Mouse (Mus musculus) CH12.LX (cell line): ENCODE data around the gene Il31ra. TPM values are rescaled to one million over a fixed set of nuclear protein-coding genes. Genes with fewer than 3 reads are reported as not detected.

ENCODE experiments used
- DNase-seq: peaks from one replicate; pipeline ENCODE4 v3.0.0-alpha.2; 2013; ENCODE audit errors: extremely low read depth
- H3K27ac ChIP-seq: 2 replicates; pipeline ENCODE4 v1.5.1; 2012; ENCODE audit warnings: low read depth, mild to moderate bottlenecking, control low read depth, moderate library complexity; ENCODE audit not compliant: insufficient read depth
- H3K27me3 ChIP-seq: replicated peaks from 2 replicates; pipeline ENCODE3; 2012; ENCODE audit warnings: inconsistent platforms
- H3K36me3 ChIP-seq, 2 experiments: replicated peaks in 1 of 2; 2 replicates each; pipeline versions ENCODE3 to v1.6.1; 2012; ENCODE audit warnings: inconsistent platforms in 1 of 2, low read length in 1 of 2, mild to moderate bottlenecking in 1 of 2, mixed read lengths in 1 of 2, moderate library complexity in 1 of 2; ENCODE audit not compliant: control insufficient read depth in 1 of 2, insufficient read depth in 1 of 2
- H3K4me1 ChIP-seq, 2 experiments: 2 replicates each; pipeline ENCODE4 v1.6.1; 2012; ENCODE audit warnings: inconsistent platforms in 1 of 2, moderate library complexity in 1 of 2; ENCODE audit not compliant: insufficient read depth in 2 of 2, control insufficient read depth in 1 of 2
- H3K4me2 ChIP-seq: 2 replicates; pipeline ENCODE4 v1.6.1; 2012; ENCODE audit warnings: low read depth, mild to moderate bottlenecking, control low read depth; ENCODE audit not compliant: poor library complexity, insufficient read depth, severe bottlenecking
- H3K4me3 ChIP-seq, 3 experiments: fragments of 150-350 bp in 1 of 3; sonication (generic) in 1 of 3; replicated peaks in 1 of 3; 2 replicates each; pipeline versions ENCODE3 to v1.5.1; 2011 to 2012; ENCODE audit warnings: low read depth in 2 of 3, low read length in 2 of 3, mild to moderate bottlenecking in 2 of 3, moderate library complexity in 2 of 3, control low read depth in 1 of 3, improper control_type of control experiment in 1 of 3, inconsistent platforms in 1 of 3, mixed read lengths in 1 of 3; ENCODE audit not compliant: poor library complexity in 1 of 3
- H3K79me2 ChIP-seq: replicated peaks from 2 replicates; pipeline ENCODE4 v1.6.1; 2012; ENCODE audit warnings: mild to moderate bottlenecking, moderate library complexity; ENCODE audit not compliant: control insufficient read depth, poor library complexity, insufficient read depth, severe bottlenecking; ENCODE audit errors: extremely low read depth
- H3K9ac ChIP-seq: 2 replicates; pipeline ENCODE4 v1.6.1; 2012; ENCODE audit warnings: low read depth, mild to moderate bottlenecking, control low read depth, moderate library complexity; ENCODE audit not compliant: insufficient read depth
- H3K9me3 ChIP-seq: replicated peaks from 2 replicates; pipeline ENCODE3; 2012; ENCODE audit warnings: low read length, inconsistent platforms, mixed read lengths
- CHD1 ChIP-seq: IDR thresholded peaks from 2 replicates; pipeline ENCODE4 v1.6.1; 2012; ENCODE audit warnings: low read depth, low read length, improper control_type of control experiment, inconsistent platforms
- CHD2 ChIP-seq: IDR thresholded peaks from 2 replicates; pipeline ENCODE4 v1.6.1; 2011; ENCODE audit warnings: low read length, improper control_type of control experiment
- ETS1 ChIP-seq: conservative IDR thresholded peaks from 2 replicates; pipeline ENCODE4 v1.6.1; 2012; ENCODE audit warnings: low read depth, mild to moderate bottlenecking, inconsistent platforms, low read length, improper control_type of control experiment, moderate library complexity
- GABPA ChIP-seq: IDR thresholded peaks from 2 replicates; pipeline ENCODE4 v1.6.1; 2012; ENCODE audit warnings: low read depth, low read length, improper control_type of control experiment, inconsistent platforms; ENCODE audit not compliant: insufficient replicate concordance
- JUN ChIP-seq: IDR thresholded peaks from 2 replicates; pipeline ENCODE4 v1.6.1; 2011; ENCODE audit warnings: low read depth, mild to moderate bottlenecking, low read length, improper control_type of control experiment, moderate library complexity; ENCODE audit not compliant: insufficient read depth
- KAT2A ChIP-seq: IDR thresholded peaks from 2 replicates; pipeline ENCODE4 v1.6.1; 2012; ENCODE audit warnings: low read length, improper control_type of control experiment, inconsistent platforms; ENCODE audit not compliant: insufficient replicate concordance
- MAFK ChIP-seq: IDR thresholded peaks from 2 replicates; pipeline ENCODE4 v1.6.1; 2011; ENCODE audit warnings: low read length, improper control_type of control experiment; ENCODE audit not compliant: insufficient replicate concordance
- MAX ChIP-seq: IDR thresholded peaks from 2 replicates; pipeline ENCODE4 v1.6.1; 2011; ENCODE audit warnings: low read length, improper control_type of control experiment
- MXI1 ChIP-seq: IDR thresholded peaks from 2 replicates; pipeline ENCODE4 v1.6.1; 2011; ENCODE audit warnings: mild to moderate bottlenecking, low read depth, low read length, improper control_type of control experiment
- MYC ChIP-seq: IDR thresholded peaks from 2 replicates; pipeline ENCODE4 v1.6.1; 2011; ENCODE audit warnings: low read depth, mild to moderate bottlenecking, improper control_type of control experiment, low read length
- NELFE ChIP-seq: IDR thresholded peaks from 2 replicates; pipeline ENCODE4 v1.6.1; 2011; ENCODE audit warnings: low read depth, low read length, improper control_type of control experiment
- PAX5 ChIP-seq: IDR thresholded peaks from 2 replicates; pipeline ENCODE4 v1.6.1; 2012; ENCODE audit warnings: low read length, inconsistent platforms, mixed read lengths
- POLR2A ChIP-seq: IDR thresholded peaks from 2 replicates; pipeline ENCODE4 v1.6.1; 2011; ENCODE audit warnings: low read depth, mild to moderate bottlenecking, improper control_type of control experiment, low read length
- POLR2AphosphoS2 ChIP-seq: IDR thresholded peaks from 2 replicates; pipeline ENCODE4 v1.6.1; 2011; ENCODE audit warnings: low read depth, low read length, improper control_type of control experiment
- SIN3A ChIP-seq: IDR thresholded peaks from 2 replicates; pipeline ENCODE4 v1.6.1; 2012; ENCODE audit warnings: low read length, improper control_type of control experiment, inconsistent platforms
- TBP ChIP-seq: conservative IDR thresholded peaks from 2 replicates; pipeline ENCODE4 v1.6.1; 2011; ENCODE audit warnings: low read depth, low read length, improper control_type of control experiment
- USF1 ChIP-seq: IDR thresholded peaks from 2 replicates; pipeline ENCODE4 v1.6.1; 2014; ENCODE audit warnings: low read depth, mild to moderate bottlenecking, inconsistent platforms, low read length, improper control_type of control experiment
- ZC3H11A ChIP-seq: IDR thresholded peaks from 2 replicates; pipeline ENCODE4 v1.6.1; 2012; ENCODE audit warnings: low read depth, mild to moderate bottlenecking, inconsistent platforms, low read length, improper control_type of control experiment
- ZKSCAN1 ChIP-seq: IDR thresholded peaks from 2 replicates; pipeline ENCODE4 v1.6.1; 2012; ENCODE audit warnings: low read depth, inconsistent platforms, low read length, improper control_type of control experiment, borderline replicate concordance
- ZNF384 ChIP-seq: IDR thresholded peaks from 2 replicates; pipeline ENCODE4 v1.6.1; 2012; ENCODE audit warnings: low read depth, low read length, improper control_type of control experiment, inconsistent platforms
- dilution Hi-C: fragments of 300-500 bp; cut with MboI; formaldehyde crosslinking; loops from 2 replicates; pipeline ENCODE4 v1.14.3; 2020; ENCODE audit warnings: low sequenced_read_pairs; ENCODE audit not compliant: extremely low pct_unique_long_range_greater_than_20kb, extremely low pct_ligation_motif_present
- in situ Hi-C: fragments of 300-500 bp; cut with MboI; formaldehyde crosslinking; loops from 3 replicates; pipeline ENCODE4 v1.14.3; 2019; ENCODE audit warnings: low sequenced_read_pairs, low pct_ligation_motif_present, low pct_unique_long_range_greater_than_20kb, mixed read lengths
- polyA plus RNA-seq: library from polyadenylated mRNA; unstranded; fragments of >175 nt; gene quantifications from 2 replicates; pipeline ENCODE4 v1.2.1, GENCODE M21; 2012; ENCODE audit warnings: low read depth; ENCODE audit not compliant: insufficient read length
- total RNA-seq, 2 experiments: library from RNA; depleted of rRNA; stranded (reverse); fragments of 300-350 nt in 1 of 2; fragments of >200 nt in 1 of 2; gene quantifications; 2 replicates each; pipeline ENCODE4 v1.2.3; 2012 to 2014

Gene Il31ra
- total and polyA plus RNA-seq, 3 experiments, result not detected

- TF ChIP-seq ZKSCAN1, result no peak
These were observed 84.7 kb downstream of the Il31ra start (continued) for GRCm38 (mm10) chr13:112509465-112509864.

GRCm38 (mm10) chr13:112508487-112508886 is 85.7 kb downstream of the Il31ra start:
- no peaks in the 10 kb centered on the region for H3K27me3 ChIP-seq
- no peak for TF ChIP-seq ETS1
- TF ChIP-seq MAX, result no peak
- TF ChIP-seq GABPA, result no peak
- TF ChIP-seq PAX5, result no peak
- TF ChIP-seq CHD1, result no peak
- TF ChIP-seq POLR2AphosphoS2, result no peak
- TF ChIP-seq MAFK, result no peak
- no peak for TF ChIP-seq MXI1
- TF ChIP-seq ZC3H11A, result no peak
- TF ChIP-seq MYC, result no peak
- no peak for TF ChIP-seq KAT2A
- TF ChIP-seq ZNF384, result no peak
- TF ChIP-seq USF1, result no peak
- TF ChIP-seq SIN3A, result no peak
- no peak for TF ChIP-seq TBP
- no peak for TF ChIP-seq CHD2
- TF ChIP-seq NELFE, result no peak
- in situ Hi-C loops, result loop anchor here (5.0 to 10.0 kb wide), 2 partner anchors 74 to 201 kb away; no protein-coding TSS in a partner anchor
- peaks cover 34 to 50% of the 10 kb centered on the region in 2 experiments for H3K36me3 ChIP-seq
- no peak overlapping the region for H3K4me2 ChIP-seq
- no peak overlapping the region for H3K27ac ChIP-seq
- H3K4me3 ChIP-seq, result no peak overlapping the region
- H3K9ac ChIP-seq, result no peak overlapping the region
- H3K79me2 ChIP-seq, result no peaks in the 10 kb centered on the region
- no peak for DNase-seq
- dilution Hi-C loops, result no loop called here
- H3K9me3 ChIP-seq, result no peaks in the 10 kb centered on the region
- H3K4me1 ChIP-seq, result peaks cover 0 to 14% of the 10 kb centered on the region in 2 experiments; a peak in 2 of 4 replicates

- dilution Hi-C loops (no loop called here), in situ Hi-C loops (loop anchor here (5.0 to 10.0 kb wide), 2 partner anchors 73 to 200 kb away; no protein-coding TSS in a partner anchor)
- TF ChIP-seq MAFK (no peak), POLR2A (no peak), KAT2A (no peak), JUN (no peak), SIN3A (no peak), USF1 (no peak)
- Histone ChIP-seq H3K27me3 (no peaks in the 10 kb centered on the region), H3K36me3 (peaks cover 37 to 57% of the 10 kb centered on the region in 2 experiments), H3K9me3 (no peaks in the 10 kb centered on the region), H3K4me2 (no peak overlapping the region), H3K9ac (no peak overlapping the region), H3K4me3 (no peak overlapping the region), H3K79me2 (no peaks in the 10 kb centered on the region), H3K4me1 (peaks cover 0 to 14% of the 10 kb centered on the region in 2 experiments; a peak in 2 of 4 replicates), H3K27ac (no peak overlapping the region)
- no peak for DNase-seq
These were observed 86.5 kb downstream of the Il31ra start for GRCm38 (mm10) chr13:112507691-112508090.
